In genomic region chr1:131820353-131820752, GRCm38 (mm10) we compare ENCODE assay signal across 1 mouse cellular context. TPM values are rescaled to one million over a fixed set of nuclear protein-coding genes. Genes with fewer than 3 reads are reported as not detected.
"Had no signal": no experiment of that assay in that cellular context is flagged by ENCODE, and none has a peak within 500 bp of the region (broad histone marks: within the 10 kb centered on the region; RNA-seq: fewer than 3 reads in every experiment).

No protein-coding gene starts in this region.

RNA-seq across cellular contexts. Expression of gene Pm20d1, which starts 23.2 kb away (rescaled TPM):
- total RNA-seq: megakaryocyte-erythroid progenitor cell, adult 5-6 weeks had no signal
